Mouse (Mus musculus) ES-Bruce4 (cell line): ENCODE measurements at regions not wholly inside any gene's neighbourhood (a gene's known extent, or its start where the extent isn't known, plus 50 kb on each side); places are given as distances from the start of the nearest gene placed in this dataset.

Source experiments
- CTCF ChIP-seq: IDR thresholded peaks from one replicate; pipeline ENCODE4 v1.8.1; 2011; ENCODE audit warnings: low read depth, low read length
- EP300 ChIP-seq: IDR thresholded peaks from 2 replicates; pipeline ENCODE4 v1.6.1; 2011; ENCODE audit warnings: low read depth, low read length; ENCODE audit not compliant: insufficient read depth
- POLR2A ChIP-seq: IDR thresholded peaks from one replicate; pipeline ENCODE4 v1.8.1; 2011; ENCODE audit warnings: low read length; ENCODE audit not compliant: insufficient read depth

DNA sequence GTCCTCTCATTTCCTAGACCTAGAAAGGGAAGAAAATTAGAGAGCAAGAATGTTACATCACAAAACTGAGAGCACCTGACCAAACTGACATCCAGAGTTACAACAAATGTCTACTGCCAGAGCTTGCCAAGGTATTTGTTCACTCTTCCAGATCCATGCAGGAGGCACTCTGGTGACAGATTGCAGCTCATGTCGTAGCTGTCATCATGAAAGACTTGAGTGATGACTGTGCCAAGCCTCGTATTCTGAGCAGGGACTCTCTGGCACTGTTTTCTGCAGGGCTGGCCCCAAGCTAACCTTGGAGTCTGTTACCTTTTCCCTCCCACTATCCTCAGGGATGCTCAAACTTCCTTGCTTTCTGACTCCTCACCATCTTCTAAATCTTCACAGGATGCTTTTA is 192.2 kb downstream of the Kif20b start:
- TF ChIP-seq POLR2A (no peak), EP300 (no peak), CTCF (no peak)
